Mouse (Mus musculus) macrophage (primary cell): ENCODE data around the gene Rps15a. TPM values are rescaled to one million over a fixed set of nuclear protein-coding genes. Genes with fewer than 3 reads are reported as not detected.

Source experiments
- H3K27ac ChIP-seq: fragments of 350-480 bp; formaldehyde crosslinking; 2 replicates; pipeline ENCODE4 v1.9.0; 2021
- H3K36me3 ChIP-seq: fragments of 350-480 bp; formaldehyde crosslinking; 2 replicates; pipeline ENCODE4 v1.9.0; 2021; ENCODE audit errors: inconsistent target
- H3K4me3 ChIP-seq: fragments of 350-480 bp; formaldehyde crosslinking; 2 replicates; pipeline ENCODE4 v1.9.0; 2021; ENCODE audit errors: inconsistent target
- H3K79me2 ChIP-seq: fragments of 350-480 bp; formaldehyde crosslinking; 2 replicates; pipeline ENCODE4 v1.9.0; 2021; ENCODE audit errors: inconsistent target
- whole genome bisulfite sequencing: methylation state at CpG from one replicate; pipeline ENCODE4 v1.1.7; 2026; ENCODE audit warnings: inconsistent platforms; ENCODE audit not compliant: missing documents; 5-methylcytosine and 5-hydroxymethylcytosine counted together
- polyA plus RNA-seq: library from polyadenylated mRNA; stranded (reverse); fragments of 250-400 nt; gene quantifications from 3 replicates; pipeline ENCODE4 v1.2.4, GENCODE M21; 2018; ENCODE audit warnings: inconsistent platforms

Rps15a gene
- polyA plus RNA-seq, 1 experiment from 2014 or later: 605 TPM

- Histone ChIP-seq H3K4me3 (no peak overlapping the region), H3K36me3 (peaks cover 20% of the 10 kb centered on the region), H3K79me2 (peaks cover 23% of the 10 kb centered on the region; the same call in 1 of the 2 replicates), H3K27ac (no peak overlapping the region)
- whole genome bisulfite sequencing: 76% methylated on average over 4 of the region's 4 CpGs
These were observed 13.1 kb downstream of the Rps15a start for GRCm38 (mm10) chr7:118102678-118103461.

DNA sequence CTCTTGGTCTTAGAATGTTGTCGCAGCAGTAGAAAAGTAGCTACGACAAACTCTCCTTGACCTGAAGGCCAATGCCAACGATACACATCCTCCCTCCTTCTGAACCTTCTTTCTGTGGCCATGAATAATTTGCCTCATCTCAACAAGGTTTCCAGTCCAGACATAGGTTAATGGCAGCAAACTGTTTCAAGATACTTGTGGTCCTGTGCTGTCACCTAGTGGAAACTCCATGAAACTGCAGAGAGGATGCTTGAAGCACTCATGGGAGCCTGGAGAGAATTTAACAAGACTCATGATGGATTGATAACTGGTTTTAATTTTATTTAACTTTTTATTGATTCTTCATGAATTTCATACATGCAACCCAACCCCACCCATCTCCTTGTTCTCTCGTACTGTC is 13.8 kb downstream of the Rps15a start:
- WGBS: 63% methylated on average over 4 of the region's 4 CpGs
- H3K27ac ChIP-seq: no peak overlapping the region
- H3K4me3 ChIP-seq: no peak overlapping the region
- peaks cover 17% of the 10 kb centered on the region; the same call in 1 of the 2 replicates for H3K79me2 ChIP-seq
- H3K36me3 ChIP-seq: peaks cover 14% of the 10 kb centered on the region

DNA sequence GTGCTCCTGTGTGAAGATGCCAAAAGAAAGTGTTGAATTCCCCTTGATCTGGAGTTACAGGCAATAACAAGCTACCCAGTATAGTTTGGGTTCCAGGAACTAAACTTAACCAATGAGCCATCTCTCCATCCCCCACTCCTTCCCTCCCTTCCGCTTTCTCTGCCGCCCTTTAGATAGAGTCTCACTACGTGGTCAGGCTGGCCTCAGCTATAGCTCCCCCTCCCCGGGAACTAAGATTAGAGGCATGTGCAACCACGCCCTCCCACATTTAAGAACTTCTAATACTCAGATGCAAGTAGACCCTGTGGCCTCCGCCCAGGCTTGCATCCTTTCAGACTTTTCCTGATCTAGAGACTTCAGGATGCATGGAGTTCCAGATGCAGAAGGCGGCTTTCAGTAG is 18.4 kb downstream of the Rps15a start:
- Histone ChIP-seq H3K36me3 (no peaks in the 10 kb centered on the region), H3K4me3 (no peak overlapping the region), H3K27ac (no peak overlapping the region), H3K79me2 (no peaks in the 10 kb centered on the region)
- 75% methylated on average over 5 of the region's 7 CpGs for WGBS

DNA sequence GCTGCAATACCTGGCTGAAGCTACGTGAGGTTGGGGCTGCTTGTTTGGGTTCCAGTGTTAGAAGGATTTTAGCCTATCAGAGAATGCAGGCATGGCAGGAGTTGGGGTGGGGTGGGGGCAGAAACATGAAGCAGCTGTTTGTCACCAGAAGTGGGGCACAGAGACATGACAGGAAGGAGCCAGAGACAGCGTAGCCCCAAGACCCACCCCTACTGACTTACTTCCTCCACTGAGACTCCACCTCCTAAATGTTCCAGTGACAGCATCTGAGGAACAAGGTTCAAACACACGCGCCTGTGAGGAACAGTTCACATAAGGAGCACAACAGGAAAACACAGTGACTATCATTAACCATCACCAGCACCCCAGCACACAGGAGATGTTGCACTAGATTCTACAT is 36.0 kb downstream of the Rps15a start:
- H3K36me3 ChIP-seq: no peaks in the 10 kb centered on the region
- WGBS: 69% methylated on average over 4 of the region's 4 CpGs
- no peak overlapping the region for H3K27ac ChIP-seq
- H3K4me3 ChIP-seq: no peak overlapping the region
- no peaks in the 10 kb centered on the region for H3K79me2 ChIP-seq

- WGBS: 89% methylated on average over 5 of the region's 5 CpGs
- H3K36me3 ChIP-seq: no peaks in the 10 kb centered on the region
- H3K27ac ChIP-seq: no peak overlapping the region
- no peak overlapping the region for H3K4me3 ChIP-seq
- no peaks in the 10 kb centered on the region for H3K79me2 ChIP-seq
These were observed 36.9 kb downstream of the Rps15a start for GRCm38 (mm10) chr7:118079097-118079496.

DNA sequence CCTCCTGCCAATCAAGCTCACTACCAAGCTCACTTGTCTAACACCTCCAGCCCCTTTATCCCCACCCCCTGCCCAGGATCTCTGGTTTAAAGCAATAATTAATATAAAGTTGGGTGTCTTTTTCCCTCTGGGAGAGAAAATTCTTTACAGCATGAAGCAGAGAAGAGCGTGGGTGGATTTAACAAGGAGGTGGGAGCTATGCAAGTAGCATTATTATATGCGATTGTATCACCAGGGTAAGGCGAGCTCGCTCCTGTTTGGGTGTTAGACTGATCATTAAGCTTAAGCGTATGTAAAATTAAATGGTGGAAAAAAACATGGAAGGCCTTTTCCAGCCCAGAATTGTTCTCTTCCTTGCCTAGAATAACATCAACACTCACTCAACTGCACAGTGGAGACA is 48.7 kb downstream of the Rps15a start:
- no peak overlapping the region for H3K4me3 ChIP-seq
- no peaks in the 10 kb centered on the region for H3K36me3 ChIP-seq
- H3K27ac ChIP-seq: no peak overlapping the region
- H3K79me2 ChIP-seq: no peaks in the 10 kb centered on the region
- WGBS: 94% methylated on average over 5 of the region's 5 CpGs

DNA sequence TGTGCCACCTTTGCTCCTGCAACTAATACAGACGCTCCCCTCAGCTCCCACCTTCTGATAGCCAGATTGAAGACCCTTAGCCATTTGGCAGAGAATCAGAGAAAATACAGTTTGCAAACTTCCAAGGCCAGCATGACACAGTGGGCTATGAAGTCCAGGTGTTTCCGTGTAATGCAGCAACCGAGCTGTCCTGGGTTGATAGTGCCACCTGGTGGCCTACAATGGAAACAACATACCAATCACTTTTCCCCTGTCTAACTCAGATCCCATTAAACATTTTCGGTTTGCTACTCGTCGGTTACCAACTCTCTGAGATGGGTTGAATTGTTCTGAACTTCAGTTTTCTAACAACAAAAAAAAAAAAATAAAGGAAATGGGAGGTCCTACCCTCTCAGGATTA is 59.7 kb downstream of the Rps15a start:
- no peak overlapping the region for H3K27ac ChIP-seq
- H3K79me2 ChIP-seq: no peaks in the 10 kb centered on the region
- H3K36me3 ChIP-seq: no peaks in the 10 kb centered on the region
- WGBS: 77% methylated on average over 6 of the region's 6 CpGs
- H3K4me3 ChIP-seq: no peak overlapping the region

Other genes starting within 250 kb of the Rps15a start
- 279 to 355 TPM (median 308 TPM) in 3 replicates for gene Arl6ip1, start 13.5 kb upstream of the Rps15a start, polyA plus RNA-seq
- gene Smg1, start 127.5 kb upstream of the Rps15a start, polyA plus RNA-seq: 13.1 to 24.3 TPM (median 20.1 TPM) in 3 replicates